In the genomic region with DNA sequence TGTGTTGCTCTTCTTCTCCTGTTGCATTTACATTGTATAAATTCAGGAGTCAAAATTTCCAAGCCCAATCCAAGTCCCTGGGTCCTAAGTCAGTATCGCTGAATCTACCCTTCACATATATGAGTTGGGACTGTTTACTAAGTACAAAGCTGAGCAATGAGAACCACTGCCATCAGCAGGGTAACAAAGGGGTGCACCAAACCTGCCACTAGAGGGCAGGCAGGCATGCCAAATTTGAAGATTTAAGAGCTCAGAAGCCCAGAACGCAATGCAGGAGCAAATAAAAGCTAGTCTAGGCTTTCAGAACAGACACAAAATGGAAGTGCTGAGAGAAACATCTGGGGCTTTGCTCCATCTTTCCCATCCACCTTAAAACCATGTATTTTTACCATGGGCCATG, we compare ENCODE assay signal across 9 mouse cellular contexts.
DNase-seq lines count a peak whose midpoint lies in the region; TF ChIP-seq lines count a peak whose summit lies in the region.
"Had no signal": no experiment of that assay in that cellular context is flagged by ENCODE, and none has a peak within 500 bp of the region (broad histone marks: within the 10 kb centered on the region; RNA-seq: fewer than 3 reads in every experiment).

No protein-coding gene starts in this region.

- TF ChIP-seq POLR2A in brain, embryonic 14.5 days (IDR thresholded peaks at IDR 0.05; ENCODE audit: borderline replicate concordance, extremely low read depth, insufficient read depth, insufficient read length, poor library complexity, severe bottlenecking) = no peak
- no peak for TF ChIP-seq POLR2A in embryonic fibroblast, embryonic 13.5 days (IDR thresholded peaks at IDR 0.05; ENCODE audit: low read depth, low read length)

- TF ChIP-seq CTCF in brain, embryonic 14.5 days (IDR thresholded peaks at IDR 0.05; ENCODE audit: borderline replicate concordance, extremely low read depth, insufficient read depth, insufficient read length) = peak; percentile 67; the same call in 1 of the 2 replicates
- TF ChIP-seq CTCF in embryonic fibroblast, embryonic 13.5 days (IDR thresholded peaks at IDR 0.05; ENCODE audit: borderline replicate concordance, insufficient read depth, low read length) = peak; percentile 53; the same call in 1 of the 2 replicates

- intact Hi-C loops in heart, postnatal 25 days (cut with DNase I) = loop anchor here (10.0 kb wide), 1 partner anchor 208 kb away; no protein-coding TSS in a partner anchor

- H3K27ac ChIP-seq in embryonic fibroblast, embryonic 13.5 days (ENCODE audit: insufficient read depth, low read length) = no peak overlapping the region
- H3K27ac ChIP-seq: heart, embryonic 15.5 days had no signal

- no peak overlapping the region for H3K4me3 ChIP-seq in embryonic fibroblast, embryonic 13.5 days (ENCODE audit: insufficient read depth, low read length)
- H3K4me3 ChIP-seq: heart, embryonic 15.5 days had no signal

- DNase-seq in heart, adult 18-20 months = peak; percentile 4 to 52
- no peak for DNase-seq in heart, postnatal 25 days (ENCODE audit: low spot score)
- peak; percentile 1 to 2 for DNase-seq in B cell, adult 2 months
- peak; percentile 80 for DNase-seq in brain, embryonic 14.5 days (ENCODE audit: low read depth)
- peak; percentile 73 for DNase-seq in layer of hippocampus, adult 11-12 months (ENCODE audit: low spot score)
- peak; percentile 38 for DNase-seq in lung, postnatal 25 days (ENCODE audit: low spot score)
- DNase-seq in testis, postnatal 10 days (ENCODE audit: low spot score) = peak; percentile 58

- no peaks in the 10 kb centered on the region for H3K4me1 ChIP-seq in embryonic fibroblast, embryonic 13.5 days (ENCODE audit: control insufficient read depth, insufficient read depth, low read length)
- H3K4me1 ChIP-seq: heart, embryonic 15.5 days had no signal
